Comparison of ENCODE assay signal across 17 mouse cellular contexts in genomic region chr7:128178385-128178784, GRCm38 (mm10). TPM values are rescaled to one million over a fixed set of nuclear protein-coding genes. Genes with fewer than 3 reads are reported as not detected.
DNase-seq lines count a peak whose midpoint lies in the region.
"Had no signal": no experiment of that assay in that cellular context is flagged by ENCODE, and none has a peak within 500 bp of the region (broad histone marks: within the 10 kb centered on the region; RNA-seq: fewer than 3 reads in every experiment).

No protein-coding gene starts in this region.

- DNase-seq in cerebellum, postnatal 14 days = peak; percentile 6 to 12
- DNase-seq in cerebellum, adult 8-10 months = no peak
- DNase-seq in right cerebral cortex, adult 18-20 months = peak; percentile 82
- DNase-seq in right cerebral cortex, postnatal 4 days = no peak
- peak; percentile 59 to 75 for DNase-seq in left cerebral cortex, adult 18-20 months (ENCODE audit: low spot score in 2 of 2)
- peak; percentile 50 for DNase-seq in right cerebral cortex, postnatal 25 days
- DNase-seq in adrenal gland, postnatal 4 days (ENCODE audit: low spot score in 2 of 2) = no peak
- no peak for DNase-seq in kidney, postnatal 4 days
- DNase-seq: adrenal gland, postnatal 10 days; cerebellum, adult 9-10 months; gastrocnemius, postnatal 14 days; heart, postnatal 14 days; kidney, adult 9 months; layer of hippocampus, postnatal 36 days; liver; midbrain, embryonic 14.5 days had no signal

RNA-seq across cellular contexts. Expression of gene Itgad, which starts 24.2 kb away (rescaled TPM):
- total RNA-seq in left cerebral cortex, adult 18-20 months (2021) = not detected
- total RNA-seq in adrenal gland, postnatal 4 days (2021) = under 1 TPM; 0.20 to 0.23 TPM
- total RNA-seq: CH12.LX; gastrocnemius, postnatal 14 days had no signal

RNA-seq across cellular contexts. Expression of gene Cox6a2, which starts 27.8 kb away (rescaled TPM):
- total RNA-seq in left cerebral cortex, adult 18-20 months (2021) = 10 to 100 TPM in 1 of 2 experiments, 1 to 10 TPM in 1; 7.5 to 10.4 TPM
- total RNA-seq in adrenal gland, postnatal 4 days (2021) = 10 to 100 TPM; 15.8 to 26.8 TPM

RNA-seq across cellular contexts. Expression of gene Itgax, which starts 49.0 kb away (rescaled TPM):
- under 1 TPM; 0.23 to 0.40 TPM for total RNA-seq in left cerebral cortex, adult 18-20 months (2021)
- under 1 TPM; 0.45 to 0.59 TPM for total RNA-seq in adrenal gland, postnatal 4 days (2021)

RNA-seq across cellular contexts. Expression of gene Armc5, which starts 58.8 kb away (rescaled TPM):
- 10 to 100 TPM; 12.2 to 14.7 TPM for total RNA-seq in left cerebral cortex, adult 18-20 months (2021)
- total RNA-seq in adrenal gland, postnatal 4 days (2021) = 10 to 100 TPM; 23.7 to 25.2 TPM

RNA-seq across cellular contexts. Expression of gene 9130023H24Rik, which starts 59.4 kb away (rescaled TPM):
- total RNA-seq in left cerebral cortex, adult 18-20 months (2021) = 1 to 10 TPM; 2.9 to 3.6 TPM
- total RNA-seq in adrenal gland, postnatal 4 days (2021) = 1 to 10 TPM; 8.4 TPM

Comparison
In these comparisons a context has a peak if more than half of its experiments do, and no peak if none do; other contexts are left out.
1. DNase-seq: peak in cerebellum, postnatal 14 days (2 of 2), right cerebral cortex, adult 18-20 months (single experiment), left cerebral cortex, adult 18-20 months (2 of 2) and right cerebral cortex, postnatal 25 days (single experiment); none in cerebellum, adult 8-10 months (single experiment), right cerebral cortex, postnatal 4 days (single experiment), adrenal gland, postnatal 4 days (0 of 2) and kidney, postnatal 4 days (0 of 2).